Mouse (Mus musculus) lung, postnatal 0 days (tissue): ENCODE results near the gene Rps11.

Experiments
- CTCF ChIP-seq: IDR thresholded peaks from 2 replicates; pipeline ENCODE4 v1.5.1; 2016; ENCODE audit warnings: antibody characterized with exemption, mild to moderate bottlenecking
- EP300 ChIP-seq: IDR thresholded peaks from 2 replicates; pipeline ENCODE4 v1.6.1; 2016; ENCODE audit warnings: antibody characterized with exemption, mild to moderate bottlenecking, control low read depth

DNA sequence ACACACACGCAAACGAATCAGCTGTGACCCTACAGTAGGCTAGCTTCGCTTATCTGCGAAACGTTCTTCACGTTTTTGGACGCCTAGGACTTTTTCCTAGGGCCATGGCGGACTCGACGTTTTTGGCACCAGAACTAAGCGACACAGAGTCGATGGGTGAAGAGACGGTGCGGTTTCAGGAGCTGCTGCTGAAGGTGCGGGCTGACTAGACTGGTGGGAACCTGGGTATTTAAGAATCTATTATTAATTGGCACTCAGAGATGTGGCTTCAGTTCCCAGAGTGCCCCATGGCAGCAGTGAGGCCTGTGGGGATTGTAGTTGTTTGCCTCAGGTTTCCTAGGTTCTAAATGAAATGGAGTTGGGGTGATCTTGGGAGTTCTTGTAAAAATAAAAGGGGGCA is 32.0 kb upstream of the Rps11 start:
- TF ChIP-seq CTCF (no peak), EP300 (no peak)
